Mouse (Mus musculus) limb, embryonic 14.5 days (tissue): ENCODE data around the gene Gstt1. TPM values are rescaled to one million over a fixed set of nuclear protein-coding genes. Genes with fewer than 3 reads are reported as not detected.

ENCODE experiments used
- ATAC-seq: fragments of 200-750 bp; cut with Nextera tagmentation; 2 replicates; pipeline ENCODE4 v1.8.0; 2017; ENCODE audit warnings: low read depth, moderate number of reproducible peaks, moderate TSS enrichment; ENCODE audit not compliant: low FRiP score
- DNase-seq: peaks from one replicate; pipeline ENCODE4 v3.0.0-alpha.2; 2015; ENCODE audit warnings: low spot score
- H3K27ac ChIP-seq: fragments of 300-500 bp; sonication (generic); replicated peaks from 2 replicates; pipeline ENCODE4 v1.5.1; 2014; ENCODE audit warnings: low read depth, mild to moderate bottlenecking, low read length, moderate library complexity, mixed read lengths
- H3K27me3 ChIP-seq: fragments of 300-500 bp; sonication (generic); 2 replicates; pipeline ENCODE4 v1.6.1; 2014; ENCODE audit warnings: low read length, mixed read lengths; ENCODE audit not compliant: control insufficient read depth, insufficient read depth
- H3K36me3 ChIP-seq: fragments of 300-500 bp; sonication (generic); 2 replicates; pipeline ENCODE4 v1.6.1; 2014; ENCODE audit warnings: mild to moderate bottlenecking, low read length, moderate library complexity, mixed read lengths; ENCODE audit not compliant: control insufficient read depth, insufficient read depth
- H3K4me1 ChIP-seq: fragments of 300-500 bp; sonication (generic); 2 replicates; pipeline ENCODE4 v1.6.1; 2014; ENCODE audit warnings: antibody characterized with exemption, low read length, mixed read lengths; ENCODE audit not compliant: control insufficient read depth, insufficient read depth
- H3K4me2 ChIP-seq: fragments of 300-500 bp; sonication (generic); replicated peaks from 2 replicates; pipeline ENCODE4 v1.6.1; 2014; ENCODE audit warnings: low read depth, mild to moderate bottlenecking, low read length, moderate library complexity; ENCODE audit not compliant: severe bottlenecking
- H3K4me3 ChIP-seq: fragments of 300-500 bp; sonication (generic); replicated peaks from 2 replicates; pipeline ENCODE4 v1.5.1; 2014; ENCODE audit warnings: low read length
- H3K9ac ChIP-seq: fragments of 300-500 bp; sonication (generic); 2 replicates; pipeline ENCODE4 v1.6.1; 2014; ENCODE audit warnings: mild to moderate bottlenecking, low read depth, low read length, moderate library complexity; ENCODE audit not compliant: severe bottlenecking
- H3K9me3 ChIP-seq: fragments of 300-500 bp; sonication (generic); 2 replicates; pipeline ENCODE4 v1.6.1; 2016; ENCODE audit warnings: low read length; ENCODE audit not compliant: control insufficient read depth
- POLR2A ChIP-seq: fragments of 200-500 bp; IDR thresholded peaks from 2 replicates; pipeline ENCODE4 v1.8.0; 2012; ENCODE audit warnings: inconsistent platforms, mild to moderate bottlenecking, moderate library complexity, borderline replicate concordance; ENCODE audit not compliant: insufficient read depth, insufficient read length; ENCODE audit errors: extremely low read depth
- WGBS: fragments of 180-500 bp; shearing (Covaris S2); extraction: QIAGEN DNeasy Blood & Tissue Kit; methylation state at CpG from one replicate; pipeline ENCODE4 v1.1.7; 2014; 5-methylcytosine and 5-hydroxymethylcytosine counted together
- polyA plus RNA-seq, 2 experiments: library from polyadenylated mRNA; depleted of rRNA in 1 of 2; stranded (reverse) in 1 of 2; unstranded in 1 of 2; fragments of >200 nt; fragmentation: Nextera tagmentation in 1 of 2; extraction: Ambion mirVana in 1 of 2; gene quantifications; 2 replicates each; pipeline versions ENCODE4 v1.2.1 to v1.2.3; 2012 to 2014

Gstt1 gene
- polyA plus RNA-seq, 2 experiments = 22.3 to 27.0 TPM

- no peaks in the 10 kb centered on the region for H3K9me3 ChIP-seq
- H3K4me3 ChIP-seq = no peak overlapping the region
- peak; percentile 49 for DNase-seq
- no peak for TF ChIP-seq POLR2A
- H3K4me2 ChIP-seq = no peak overlapping the region
- H3K36me3 ChIP-seq = no peaks in the 10 kb centered on the region
- H3K4me1 ChIP-seq = peaks cover 4% of the 10 kb centered on the region; the same call in 1 of the 2 replicates
- ATAC-seq = no peak
- H3K27ac ChIP-seq = no peak overlapping the region
- no peaks in the 10 kb centered on the region for H3K27me3 ChIP-seq
- H3K9ac ChIP-seq = no peak overlapping the region
- WGBS = 97% methylated on average over 4 of the region's 4 CpGs
Measured at GRCm38 (mm10) chr10:75827668-75828360, 29.4 kb upstream of the Gstt1 start.

- Histone ChIP-seq H3K9me3 (no peaks in the 10 kb centered on the region), H3K27me3 (no peaks in the 10 kb centered on the region), H3K9ac (no peak overlapping the region), H3K36me3 (no peaks in the 10 kb centered on the region), H3K4me1 (peaks cover 4% of the 10 kb centered on the region; the same call in 1 of the 2 replicates), H3K27ac (no peak overlapping the region), H3K4me3 (no peak overlapping the region), H3K4me2 (no peak overlapping the region)
- 77% methylated on average over 4 of the region's 4 CpGs for WGBS
- TF ChIP-seq POLR2A = no peak
- DNase-seq (no peak), ATAC-seq (no peak)
Measured at GRCm38 (mm10) chr10:75824530-75824929, 26.1 kb upstream of the Gstt1 start.

GRCm38 (mm10) chr10:75823782-75824181, 25.4 kb upstream of the Gstt1 start:
- no peaks in the 10 kb centered on the region for H3K9me3 ChIP-seq
- no peak overlapping the region for H3K4me2 ChIP-seq
- H3K4me3 ChIP-seq = no peak overlapping the region
- H3K4me1 ChIP-seq = peaks cover 4% of the 10 kb centered on the region; the same call in 1 of the 2 replicates
- H3K27me3 ChIP-seq = no peaks in the 10 kb centered on the region
- H3K9ac ChIP-seq = no peak overlapping the region
- no peak for TF ChIP-seq POLR2A
- H3K27ac ChIP-seq = no peak overlapping the region
- no peaks in the 10 kb centered on the region for H3K36me3 ChIP-seq
- ATAC-seq = no peak
- 79% methylated on average over 1 of the region's 1 CpGs for WGBS
- no peak for DNase-seq

GRCm38 (mm10) chr10:75822443-75822842, 24.1 kb upstream of the Gstt1 start, which contains the start of gene Gstt4:
Gene Gstt4, minus strand, starts transcription at chr10:75822543.
- Histone ChIP-seq H3K9me3 (no peaks in the 10 kb centered on the region), H3K4me3 (no peak within 1 kb of the TSS), H3K27ac (no peak within 1 kb of the TSS), H3K36me3 (no peaks in the 10 kb centered on the region), H3K9ac (no peak within 1 kb of the TSS), H3K4me1 (peaks cover 2% of the 10 kb centered on the region; the same call in 1 of the 2 replicates), H3K4me2 (no peak within 1 kb of the TSS), H3K27me3 (no peaks in the 10 kb centered on the region)
- DNase-seq (no peak), ATAC-seq (no peak)
- no peak for TF ChIP-seq POLR2A
- WGBS = 97% methylated on average over 2 of the region's 2 CpGs

- no peak for ATAC-seq
- WGBS = 83% methylated on average over 5 of the region's 5 CpGs
- no peaks in the 10 kb centered on the region for H3K36me3 ChIP-seq
Measured at GRCm38 (mm10) chr10:75819882-75820281, 21.5 kb upstream of the Gstt1 start.

More at GRCm38 (mm10) chr10:75819882-75820281, 21.5 kb upstream of the Gstt1 start:
- no peak overlapping the region for H3K4me3 ChIP-seq
- H3K9ac ChIP-seq = no peak overlapping the region
- no peak overlapping the region for H3K4me2 ChIP-seq
- no peaks in the 10 kb centered on the region for H3K27me3 ChIP-seq
- no peak for TF ChIP-seq POLR2A
- H3K4me1 ChIP-seq = no peaks in the 10 kb centered on the region
- no peak for DNase-seq
- H3K27ac ChIP-seq = no peak overlapping the region
- no peaks in the 10 kb centered on the region for H3K9me3 ChIP-seq
